Comparison of ENCODE assay signal across 29 mouse cellular contexts in the genomic region with DNA sequence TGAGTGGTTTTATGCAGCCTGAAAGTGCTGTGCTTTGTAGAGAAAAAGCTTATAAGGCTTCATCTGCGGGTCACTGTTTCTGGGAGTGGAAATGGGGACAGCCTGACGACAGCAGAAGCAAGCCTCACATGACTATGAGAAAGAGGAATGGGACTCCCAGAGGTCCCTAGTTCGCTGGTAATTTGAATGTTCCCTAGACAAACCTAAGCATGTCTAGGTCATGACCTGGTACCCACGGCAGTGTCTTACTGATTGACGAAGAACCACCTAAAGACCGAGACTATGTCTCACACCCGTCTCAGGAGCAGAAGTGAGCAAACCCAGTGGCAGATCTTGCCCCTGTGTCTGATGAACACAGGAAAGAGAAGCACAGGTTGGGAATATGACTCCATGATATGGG. TPM values are rescaled to one million over a fixed set of nuclear protein-coding genes. Genes with fewer than 3 reads are reported as not detected.
A peak's percentile ranks its signal among the peaks of the same experiment; 100 is the strongest.
DNase-seq lines count a peak whose midpoint lies in the region; ATAC-seq and TF ChIP-seq lines count a peak whose summit lies in the region.
"Had no signal": no experiment of that assay in that cellular context is flagged by ENCODE, and none has a peak within 500 bp of the region (broad histone marks: within the 10 kb centered on the region; RNA-seq: fewer than 3 reads in every experiment).

No protein-coding gene starts in this region.

- no peak overlapping the region for H3K9ac ChIP-seq in heart, adult 2 months (ENCODE audit: low read depth, low read length)
- no peak overlapping the region for H3K9ac ChIP-seq in heart, embryonic 11.5 days (ENCODE audit: low read depth, low read length)
- no peak overlapping the region for H3K9ac ChIP-seq in hindbrain, embryonic 12.5 days
- H3K9ac ChIP-seq: embryonic facial prominence, embryonic 13.5 days; heart, embryonic 12.5 days; hindbrain, embryonic 15.5 days; intestine, embryonic 15.5 days; limb, embryonic 13.5 days; midbrain, embryonic 12.5 days; neural tube, embryonic 13.5 days; stomach, embryonic 15.5 days had no signal

- TF ChIP-seq POLR2A in heart, adult 2 months (IDR thresholded peaks at IDR 0.05; ENCODE audit: insufficient read depth, low read depth, low read length) = no peak
- TF ChIP-seq POLR2A in lung, adult 2 months (IDR thresholded peaks at IDR 0.05; ENCODE audit: borderline replicate concordance, extremely low read depth, low read depth, low read length) = no peak

- H3K79me2 ChIP-seq in heart, adult 2 months (replicated peaks; ENCODE audit: control insufficient read depth, insufficient read depth, low read length) = no peaks in the 10 kb centered on the region

- TF ChIP-seq CTCF in heart, adult 2 months (IDR thresholded peaks at IDR 0.05) = no peak
- no peak for TF ChIP-seq CTCF in lung, adult 2 months (IDR thresholded peaks at IDR 0.05; ENCODE audit: insufficient read depth, low read length)

- intact Hi-C loops in heart, adult 2 months (cut with DNase I) = no loop called here

- 87% methylated on average over 7 of the region's 7 CpGs for WGBS in heart, adult 2 months
- 81% methylated on average over 7 of the region's 7 CpGs for WGBS in heart, embryonic 11.5 days (ENCODE audit: insufficient replicate concordance)
- WGBS in lung, adult 2 months = 77% methylated on average over 7 of the region's 7 CpGs
- 83% methylated on average over 7 of the region's 7 CpGs for WGBS in hindbrain, embryonic 12.5 days

- H3K36me3 ChIP-seq in heart, adult 2 months (ENCODE audit: control insufficient read depth, insufficient read depth, low read length) = no peaks in the 10 kb centered on the region
- 0 out of 2 replicates have a peak, but pooled peaks cover 7% of the 10 kb centered on the region for H3K36me3 ChIP-seq in heart, embryonic 11.5 days (ENCODE audit: control insufficient read depth, insufficient read depth, low read length)
- peaks cover 40% of the 10 kb centered on the region for H3K36me3 ChIP-seq in hindbrain, embryonic 12.5 days

- no peak for TF ChIP-seq EP300 in heart, adult 2 months (IDR thresholded peaks at IDR 0.05; ENCODE audit: insufficient read depth, low read depth, low read length)

- H3K9me3 ChIP-seq in heart, embryonic 11.5 days (replicated peaks; ENCODE audit: control insufficient read depth, low read length) = no peaks in the 10 kb centered on the region
- 0 out of 2 replicates have a peak, but pooled peaks cover 4% of the 10 kb centered on the region for H3K9me3 ChIP-seq in hindbrain, embryonic 12.5 days (replicated peaks)
- H3K9me3 ChIP-seq: embryonic facial prominence, embryonic 13.5 days; heart, embryonic 12.5 days; hindbrain, embryonic 15.5 days; intestine, embryonic 15.5 days; limb, embryonic 13.5 days; neural tube, embryonic 13.5 days; stomach, embryonic 15.5 days had no signal

- no peak overlapping the region for H3K4me3 ChIP-seq in heart, adult 2 months
- no peak overlapping the region for H3K4me3 ChIP-seq in heart, embryonic 11.5 days (ENCODE audit: low read depth, low read length)
- H3K4me3 ChIP-seq in lung, adult 2 months (replicated peaks; ENCODE audit: extremely low read depth, low read depth, low read length) = no peak overlapping the region
- H3K4me3 ChIP-seq in hindbrain, embryonic 12.5 days = no peak overlapping the region
- H3K4me3 ChIP-seq: embryonic facial prominence, embryonic 13.5 days; heart, embryonic 12.5 days; hindbrain, embryonic 15.5 days; intestine, embryonic 15.5 days; limb, embryonic 13.5 days; midbrain, embryonic 12.5 days; neural tube, embryonic 13.5 days; stomach, embryonic 15.5 days had no signal

- H3K27me3 ChIP-seq in heart, adult 2 months (ENCODE audit: control insufficient read depth, insufficient read depth, low read length) = no peaks in the 10 kb centered on the region
- no peaks in the 10 kb centered on the region for H3K27me3 ChIP-seq in heart, embryonic 11.5 days (ENCODE audit: control insufficient read depth, insufficient read depth, low read length)
- no peaks in the 10 kb centered on the region for H3K27me3 ChIP-seq in hindbrain, embryonic 12.5 days
- H3K27me3 ChIP-seq: embryonic facial prominence, embryonic 13.5 days; heart, embryonic 12.5 days; hindbrain, embryonic 15.5 days; intestine, embryonic 15.5 days; limb, embryonic 13.5 days; midbrain, embryonic 12.5 days; neural tube, embryonic 13.5 days; stomach, embryonic 15.5 days had no signal

- no peak overlapping the region for H3K4me2 ChIP-seq in heart, embryonic 11.5 days
- H3K4me2 ChIP-seq in hindbrain, embryonic 12.5 days (replicated peaks) = no peak overlapping the region
- H3K4me2 ChIP-seq: embryonic facial prominence, embryonic 13.5 days; heart, embryonic 12.5 days; hindbrain, embryonic 15.5 days; intestine, embryonic 15.5 days; limb, embryonic 13.5 days; midbrain, embryonic 12.5 days; neural tube, embryonic 13.5 days; stomach, embryonic 15.5 days had no signal

- no peak for ATAC-seq in heart, embryonic 11.5 days (replicated peaks; ENCODE audit: insufficient number of reproducible peaks, low FRiP score, low TSS enrichment)
- peak; percentile 17 for ATAC-seq in granulocyte monocyte progenitor cell, adult 5-6 weeks (replicated peaks; ENCODE audit: poor library complexity, severe bottlenecking)
- ATAC-seq in hindbrain, embryonic 12.5 days (ENCODE audit: low FRiP score) = no peak
- ATAC-seq: forebrain, embryonic 14.5 days; intestine, embryonic 15.5 days had no signal

- peak overlapping the region; percentile 5; the same call in 1 of the 2 replicates for H3K27ac ChIP-seq in heart, adult 2 months
- H3K27ac ChIP-seq in heart, embryonic 11.5 days (ENCODE audit: low read depth, low read length) = no peak overlapping the region
- no peak overlapping the region for H3K27ac ChIP-seq in hindbrain, embryonic 12.5 days
- H3K27ac ChIP-seq: embryonic facial prominence, embryonic 13.5 days; hindbrain, embryonic 15.5 days; intestine, embryonic 15.5 days; limb, embryonic 13.5 days; midbrain, embryonic 12.5 days; neural tube, embryonic 13.5 days; stomach, embryonic 15.5 days had no signal

- DNase-seq in heart, adult 2 months = no peak
- peak; percentile 30 for DNase-seq in lung, postnatal 36 days
- DNase-seq in lung, adult 2 months = no peak
- DNase-seq in right cerebral cortex, postnatal 14 days = no peak
- DNase-seq: adrenal gland, postnatal 25 days; cerebellum, adult 9-10 months; gastrocnemius, postnatal 10 days; kidney, adult 9 months; kidney, postnatal 25 days; lung, postnatal 14 days; right cerebral cortex, adult 18-20 months; thymus, adult 18-20 months had no signal

- H3K4me1 ChIP-seq in heart, adult 2 months (ENCODE audit: control insufficient read depth, insufficient read depth, low read length) = no peaks in the 10 kb centered on the region
- H3K4me1 ChIP-seq in heart, embryonic 11.5 days (ENCODE audit: control insufficient read depth, insufficient read depth, low read length) = peaks cover 12% of the 10 kb centered on the region
- H3K4me1 ChIP-seq in lung, adult 2 months (ENCODE audit: control insufficient read depth, insufficient read depth, low read length) = peaks cover 5% of the 10 kb centered on the region
- H3K4me1 ChIP-seq in hindbrain, embryonic 12.5 days = peaks cover 29% of the 10 kb centered on the region
- H3K4me1 ChIP-seq: intestine, embryonic 15.5 days; stomach, embryonic 15.5 days had no signal

RNA-seq across cellular contexts. Expression of gene Gja10, which starts 38.1 kb away (rescaled TPM):
- total RNA-seq in heart, adult 2 months (2021) = not detected
- polyA plus RNA-seq in heart, adult 2 months (2012; rRNA removed) = not detected in 2 replicates
- polyA plus RNA-seq in heart, embryonic 11.5 days (2014; fragmentation: Nextera tagmentation; extraction: Ambion mirVana) = not detected in 2 replicates
- polyA plus RNA-seq in lung, adult 2 months (2012; rRNA removed) = not detected in 2 replicates
- total RNA-seq in granulocyte monocyte progenitor cell, adult 5-6 weeks (2014; fragmentation: Nextera tagmentation) = not detected in 2 replicates
- total RNA-seq in granulocyte monocyte progenitor cell, adult 5-6 weeks (2017) = not detected in 2 replicates
- polyA plus RNA-seq in hindbrain, embryonic 12.5 days (2016; fragmentation: Nextera tagmentation; extraction: Ambion mirVana) = not detected in 2 replicates
- total RNA-seq: adrenal gland, postnatal 25 days; gastrocnemius, postnatal 10 days; heart, postnatal 25 days; layer of hippocampus, postnatal 10 days; left cerebral cortex, postnatal 10 days; MEL had no signal
- polyA plus RNA-seq: embryonic facial prominence, embryonic 13.5 days; forebrain, embryonic 14.5 days; heart, embryonic 12.5 days; intestine, embryonic 15.5 days; limb, embryonic 13.5 days; liver, embryonic 16.5 days; midbrain, embryonic 12.5 days; neural tube, embryonic 13.5 days; stomach, embryonic 15.5 days had no signal

RNA-seq across cellular contexts. Expression of gene Casp8ap2, which starts 50.8 kb away (rescaled TPM):
- 1 to 10 TPM; 4.9 to 6.7 TPM for total RNA-seq in heart, adult 2 months (2021)
- 2.5 and 4.2 TPM in 2 replicates for polyA plus RNA-seq in heart, adult 2 months (2012; rRNA removed)
- 30.0 and 42.0 TPM in 2 replicates for polyA plus RNA-seq in heart, embryonic 11.5 days (2014; fragmentation: Nextera tagmentation; extraction: Ambion mirVana)
- polyA plus RNA-seq in lung, adult 2 months (2012; rRNA removed) = 1.7 and 6.7 TPM in 2 replicates
- 50.6 and 54.4 TPM in 2 replicates for total RNA-seq in granulocyte monocyte progenitor cell, adult 5-6 weeks (2014; fragmentation: Nextera tagmentation)
- 50.4 and 66.4 TPM in 2 replicates for total RNA-seq in granulocyte monocyte progenitor cell, adult 5-6 weeks (2017)
- 51.4 and 55.9 TPM in 2 replicates for polyA plus RNA-seq in hindbrain, embryonic 12.5 days (2016; fragmentation: Nextera tagmentation; extraction: Ambion mirVana)
